Mouse (Mus musculus): ENCODE measurements around the gene Klhdc1. TPM values are rescaled to one million over a fixed set of nuclear protein-coding genes. Genes with fewer than 3 reads are reported as not detected.

Gene Klhdc1
- polyA plus RNA-seq, 1 experiment: 4.8 TPM

- DNase-seq: no peak
- WGBS: 89% methylated on average over 12 of the region's 12 CpGs
- Histone ChIP-seq H3K4me1 (ENCODE audit: control insufficient read depth, insufficient read depth, low read length) (peaks cover 5% of the 10 kb centered on the region), H3K4me3 (replicated peaks; ENCODE audit: extremely low read depth, low read depth, low read length) (no peak overlapping the region)
- no peak for TF ChIP-seq POLR2A (IDR thresholded peaks at IDR 0.05; ENCODE audit: borderline replicate concordance, extremely low read depth, low read depth, low read length)
- no peak for TF ChIP-seq CTCF (IDR thresholded peaks at IDR 0.05; ENCODE audit: insufficient read depth, low read length)
Observed at GRCm38 (mm10) chr12:69302171-69302570, 61.2 kb downstream of the Klhdc1 start.

- DNase-seq: no peak
- TF ChIP-seq POLR2A (IDR thresholded peaks at IDR 0.05; ENCODE audit: borderline replicate concordance, extremely low read depth, low read depth, low read length) (no peak), CTCF (IDR thresholded peaks at IDR 0.05; ENCODE audit: insufficient read depth, low read length) (no peak)
- Histone ChIP-seq H3K4me1 (ENCODE audit: control insufficient read depth, insufficient read depth, low read length) (no peaks in the 10 kb centered on the region), H3K4me3 (replicated peaks; ENCODE audit: extremely low read depth, low read depth, low read length) (no peak overlapping the region)
- 80% methylated on average over 2 of the region's 2 CpGs for WGBS
Observed at GRCm38 (mm10) chr12:69304051-69304450, 63.1 kb downstream of the Klhdc1 start.

GRCm38 (mm10) chr12:69306333-69306732, 65.4 kb downstream of the Klhdc1 start:
- Histone ChIP-seq H3K4me3 (replicated peaks; ENCODE audit: extremely low read depth, low read depth, low read length) (no peak overlapping the region), H3K4me1 (ENCODE audit: control insufficient read depth, insufficient read depth, low read length) (no peaks in the 10 kb centered on the region)
- DNase-seq: no peak
- TF ChIP-seq CTCF (IDR thresholded peaks at IDR 0.05; ENCODE audit: insufficient read depth, low read length) (no peak), POLR2A (IDR thresholded peaks at IDR 0.05; ENCODE audit: borderline replicate concordance, extremely low read depth, low read depth, low read length) (no peak)
- 93% methylated on average over 7 of the region's 7 CpGs for WGBS

GRCm38 (mm10) chr12:69309659-69310058, 68.7 kb downstream of the Klhdc1 start:
- no peak for DNase-seq
- TF ChIP-seq POLR2A (IDR thresholded peaks at IDR 0.05; ENCODE audit: borderline replicate concordance, extremely low read depth, low read depth, low read length) (no peak), CTCF (IDR thresholded peaks at IDR 0.05; ENCODE audit: insufficient read depth, low read length) (no peak)
- 90% methylated on average over 4 of the region's 4 CpGs for WGBS

GRCm38 (mm10) chr12:69318431-69318830, 77.5 kb downstream of the Klhdc1 start:
- Histone ChIP-seq H3K4me3 (replicated peaks; ENCODE audit: extremely low read depth, low read depth, low read length) (no peak overlapping the region), H3K4me1 (ENCODE audit: control insufficient read depth, insufficient read depth, low read length) (no peaks in the 10 kb centered on the region)
- TF ChIP-seq POLR2A (IDR thresholded peaks at IDR 0.05; ENCODE audit: borderline replicate concordance, extremely low read depth, low read depth, low read length): no peak
- no peak for TF ChIP-seq CTCF (IDR thresholded peaks at IDR 0.05; ENCODE audit: insufficient read depth, low read length)
- no peak for DNase-seq

More at GRCm38 (mm10) chr12:69309659-69310058, 68.7 kb downstream of the Klhdc1 start:
- no peak overlapping the region for H3K4me3 ChIP-seq (replicated peaks; ENCODE audit: extremely low read depth, low read depth, low read length)
- no peaks in the 10 kb centered on the region for H3K4me1 ChIP-seq (ENCODE audit: control insufficient read depth, insufficient read depth, low read length)

GRCm38 (mm10) chr12:69331187-69331586, 90.2 kb downstream of the Klhdc1 start:
- whole genome bisulfite sequencing: 71% methylated on average over 3 of the region's 3 CpGs
- Histone ChIP-seq H3K4me1 (ENCODE audit: control insufficient read depth, insufficient read depth, low read length) (no peaks in the 10 kb centered on the region), H3K4me3 (replicated peaks; ENCODE audit: extremely low read depth, low read depth, low read length) (no peak overlapping the region)
- DNase-seq: no peak
- no peak for TF ChIP-seq POLR2A (IDR thresholded peaks at IDR 0.05; ENCODE audit: borderline replicate concordance, extremely low read depth, low read depth, low read length)
- TF ChIP-seq CTCF (IDR thresholded peaks at IDR 0.05; ENCODE audit: insufficient read depth, low read length): no peak

- DNase-seq: no peak
- no peak for TF ChIP-seq CTCF (IDR thresholded peaks at IDR 0.05; ENCODE audit: insufficient read depth, low read length)
- TF ChIP-seq POLR2A (IDR thresholded peaks at IDR 0.05; ENCODE audit: borderline replicate concordance, extremely low read depth, low read depth, low read length): no peak
- Histone ChIP-seq H3K4me3 (replicated peaks; ENCODE audit: extremely low read depth, low read depth, low read length) (no peak overlapping the region), H3K4me1 (ENCODE audit: control insufficient read depth, insufficient read depth, low read length) (no peaks in the 10 kb centered on the region)
- WGBS: 76% methylated on average over 1 of the region's 1 CpGs
Observed at GRCm38 (mm10) chr12:69332147-69332546, 91.2 kb downstream of the Klhdc1 start.

- H3K4me3 ChIP-seq (replicated peaks; ENCODE audit: extremely low read depth, low read depth, low read length): no peak overlapping the region
- TF ChIP-seq CTCF (IDR thresholded peaks at IDR 0.05; ENCODE audit: insufficient read depth, low read length): peak; percentile 11; the same call in 1 of the 2 replicates
- no peak for TF ChIP-seq POLR2A (IDR thresholded peaks at IDR 0.05; ENCODE audit: borderline replicate concordance, extremely low read depth, low read depth, low read length)
- DNase-seq: peak; percentile 23
- no peaks in the 10 kb centered on the region for H3K4me1 ChIP-seq (ENCODE audit: control insufficient read depth, insufficient read depth, low read length)
- 92% methylated on average over 2 of the region's 2 CpGs for WGBS
Observed at GRCm38 (mm10) chr12:69333547-69333946, 92.6 kb downstream of the Klhdc1 start.

Other genes with a start within 250 kb of the Klhdc1 start
- gene Rps29, start 82.0 kb upstream of the Klhdc1 start, polyA plus RNA-seq (2012; rRNA removed): 892 and 1,117 TPM in 2 replicates
- 0.34 TPM in 1 of 2 replicates, not detected in the other for gene Lrr1, start 72.4 kb upstream of the Klhdc1 start, polyA plus RNA-seq (2012; rRNA removed)
- 93.5 and 107 TPM in 2 replicates for gene Rpl36al, start 57.1 kb upstream of the Klhdc1 start, polyA plus RNA-seq (2012; rRNA removed)
- gene Mgat2, start 57.0 kb upstream of the Klhdc1 start, polyA plus RNA-seq (2012; rRNA removed): 16.4 and 19.4 TPM in 2 replicates
- 0.21 TPM in 1 of 2 replicates, not detected in the other for gene Gm49383, start 44.1 kb upstream of the Klhdc1 start, polyA plus RNA-seq (2012; rRNA removed)
- 4.0 and 5.0 TPM in 2 replicates for gene Dnaaf2, start 42.7 kb upstream of the Klhdc1 start, polyA plus RNA-seq (2012; rRNA removed)
- gene Gm49384, start 36.9 kb upstream of the Klhdc1 start, polyA plus RNA-seq (2012; rRNA removed): not detected in 2 replicates
- 1.7 and 2.9 TPM in 2 replicates for gene Pole2, start 13.0 kb upstream of the Klhdc1 start, polyA plus RNA-seq (2012; rRNA removed)
- 29.5 and 37.5 TPM in 2 replicates for gene Klhdc2, start 55.5 kb downstream of the Klhdc1 start, polyA plus RNA-seq (2012; rRNA removed)
- gene Nemf, start 116.0 kb downstream of the Klhdc1 start, polyA plus RNA-seq (2012; rRNA removed): 3.2 and 6.4 TPM in 2 replicates
- 164 and 217 TPM in 2 replicates for gene Arf6, start 131.0 kb downstream of the Klhdc1 start, polyA plus RNA-seq (2012; rRNA removed)
- gene Gm9887, start 131.3 kb downstream of the Klhdc1 start, polyA plus RNA-seq (2012; rRNA removed): 2.3 and 5.2 TPM in 2 replicates